Mouse (Mus musculus) kidney, postnatal 25 days (tissue): ENCODE data around the gene Ccdc185.

Experiments
- DNase-seq, 2 experiments: peaks; one replicate each; pipeline ENCODE4 v3.0.0; 2021; ENCODE audit warnings: mixed read lengths in 2 of 2

The Ccdc185 gene

GRCm38 (mm10) chr1:182735891-182736290, 13.1 kb downstream of the Ccdc185 start:
- DNase-seq = no peak

GRCm38 (mm10) chr1:182732695-182733094, 16.3 kb downstream of the Ccdc185 start:
- peak in 1 of 2 experiments; percentile 10 for DNase-seq

GRCm38 (mm10) chr1:182729002-182729401, 20.0 kb downstream of the Ccdc185 start:
- no peak for DNase-seq

- peak; percentile 32 to 60 for DNase-seq
These were observed 21.4 kb downstream of the Ccdc185 start for GRCm38 (mm10) chr1:182727541-182727940.

- DNase-seq = no peak
These were observed 34.6 kb downstream of the Ccdc185 start for GRCm38 (mm10) chr1:182714236-182714935.

- DNase-seq = no peak
These were observed 37.5 kb downstream of the Ccdc185 start for GRCm38 (mm10) chr1:182711360-182711933.

GRCm38 (mm10) chr1:182707459-182707858, 41.5 kb downstream of the Ccdc185 start:
- DNase-seq = no peak

- DNase-seq = no peak
These were observed 44.1 kb downstream of the Ccdc185 start for GRCm38 (mm10) chr1:182704882-182705281.

- DNase-seq = no peak
These were observed 49.3 kb downstream of the Ccdc185 start for GRCm38 (mm10) chr1:182699392-182700347.
